Mouse (Mus musculus) G1E (cell line): ENCODE data around the gene Adgrv1.

ENCODE experiments used
- CTCF ChIP-seq: IDR thresholded peaks from 2 replicates; pipeline ENCODE4 v1.5.1; 2012; ENCODE audit warnings: low read depth, low read length, inconsistent platforms, mixed read lengths
- GATA1 ChIP-seq: IDR thresholded peaks from 2 replicates; pipeline ENCODE4 v1.6.1; 2012; ENCODE audit warnings: borderline replicate concordance, low read length, inconsistent platforms, mixed read lengths
- GATA2 ChIP-seq: IDR thresholded peaks from 2 replicates; pipeline ENCODE4 v1.6.1; 2012; ENCODE audit warnings: low read depth, low read length, inconsistent platforms, borderline replicate concordance
- POLR2AphosphoS5 ChIP-seq: IDR thresholded peaks from 2 replicates; pipeline ENCODE4 v1.6.1; 2012; ENCODE audit warnings: low read depth, low read length, inconsistent platforms; ENCODE audit not compliant: insufficient replicate concordance
- TAL1 ChIP-seq: conservative IDR thresholded peaks from 2 replicates; pipeline ENCODE4 v1.6.1; 2012; ENCODE audit warnings: low read depth, low read length, inconsistent platforms, mixed read lengths

DNA sequence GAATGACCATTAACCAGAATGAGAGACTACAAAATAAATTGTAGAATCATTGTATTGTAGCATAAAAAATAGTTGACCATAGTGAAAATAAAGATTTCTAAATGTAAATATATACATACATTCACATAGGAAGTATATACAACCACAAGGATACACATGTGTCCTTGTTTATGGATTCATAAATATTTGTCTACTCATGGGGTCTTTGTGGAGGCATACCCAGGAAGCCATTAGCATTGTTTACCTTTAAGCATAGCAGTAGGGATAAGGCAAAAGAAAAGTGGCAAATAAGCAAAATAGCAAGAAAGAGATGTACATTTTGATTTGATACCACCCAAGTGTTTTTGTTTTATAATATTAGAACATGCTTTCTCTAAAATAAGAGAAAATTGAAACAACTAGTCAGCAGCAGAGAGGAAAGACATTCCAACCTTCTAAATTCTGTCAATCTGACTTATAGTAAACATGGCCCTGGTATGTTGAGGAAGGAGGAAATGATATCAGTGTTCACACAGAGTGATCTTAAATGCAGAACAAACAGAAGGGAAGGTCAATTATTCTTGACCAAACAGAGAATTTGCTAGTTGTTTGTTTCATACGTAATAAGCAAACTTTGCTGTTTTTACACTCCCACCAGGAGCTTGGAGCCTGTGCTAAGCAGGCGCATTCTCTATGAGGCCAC is 354.1 kb downstream of the Adgrv1 start:
- TF ChIP-seq POLR2AphosphoS5 (no peak), CTCF (no peak), TAL1 (no peak), GATA1 (no peak), GATA2 (no peak)
